Mouse (Mus musculus) kidney, adult 2 months (tissue): Measurements from ENCODE around the gene Rtbdn. TPM values are rescaled to one million over a fixed set of nuclear protein-coding genes. Genes with fewer than 3 reads are reported as not detected.
A peak's percentile ranks its signal among the peaks of the same experiment; 100 is the strongest.

Experiments
- DNase-seq: peaks from one replicate; pipeline ENCODE4 v3.0.0; 2021
- H3K27ac ChIP-seq: fragments of 200-500 bp; 2 replicates; pipeline ENCODE4 v1.5.1; 2012; ENCODE audit warnings: low read depth, low read length, control low read depth, inconsistent platforms; ENCODE audit not compliant: insufficient read depth
- H3K27me3 ChIP-seq: fragments of 200-500 bp; replicated peaks from 2 replicates; pipeline ENCODE4 v1.6.1; 2012; ENCODE audit warnings: mild to moderate bottlenecking, moderate library complexity, low read length, inconsistent platforms; ENCODE audit not compliant: control insufficient read depth, insufficient read depth
- H3K36me3 ChIP-seq: fragments of 200-500 bp; 2 replicates; pipeline ENCODE4 v1.6.1; 2012; ENCODE audit warnings: mild to moderate bottlenecking, moderate library complexity, low read length, inconsistent platforms; ENCODE audit not compliant: control insufficient read depth, insufficient read depth
- H3K4me1 ChIP-seq: fragments of 200-500 bp; 2 replicates; pipeline ENCODE4 v1.6.1; 2011; ENCODE audit warnings: low read length; ENCODE audit not compliant: control insufficient read depth, insufficient read depth
- H3K4me3 ChIP-seq: fragments of 200-500 bp; 2 replicates; pipeline ENCODE4 v1.5.1; 2011; ENCODE audit warnings: mild to moderate bottlenecking, low read depth, low read length, control low read depth; ENCODE audit not compliant: insufficient read depth
- CTCF ChIP-seq: fragments of 200-500 bp; conservative IDR thresholded peaks from 2 replicates; pipeline ENCODE4 v1.5.1; 2011; ENCODE audit warnings: low read depth, mild to moderate bottlenecking, control low read depth, low read length, moderate library complexity, mixed read lengths; ENCODE audit not compliant: insufficient read depth, insufficient read length
- POLR2A ChIP-seq: fragments of 200-500 bp; IDR thresholded peaks from one replicate; pipeline ENCODE4 v1.6.1; 2011; ENCODE audit warnings: low read depth, low read length, control low read depth
- WGBS: fragments of 180-500 bp; shearing (Covaris S2); methylation state at CpG from one replicate; pipeline ENCODE4 v1.1.7; 2018; 5-methylcytosine and 5-hydroxymethylcytosine counted together
- polyA plus RNA-seq: library from polyadenylated mRNA; depleted of rRNA; stranded (reverse); fragments of >200 nt; gene quantifications from 2 replicates; pipeline ENCODE4 v1.2.3, GENCODE M21; 2012

Rtbdn gene
- polyA plus RNA-seq, 1 experiment: not detected

GRCm38 (mm10) chr8:84970135-84970790 lies 23.5 kb downstream of the Rtbdn start:
- WGBS: 6% methylated on average over 21 of the region's 21 CpGs
- no peaks in the 10 kb centered on the region for H3K27me3 ChIP-seq
- no peaks in the 10 kb centered on the region for H3K36me3 ChIP-seq
- TF ChIP-seq POLR2A: no peak
- no peak for TF ChIP-seq CTCF
- no peak for DNase-seq
- peaks cover 21% of the 10 kb centered on the region for H3K4me1 ChIP-seq
- H3K4me3 ChIP-seq: peak overlapping the region; percentile 88
- H3K27ac ChIP-seq: peak overlapping the region; percentile 82

GRCm38 (mm10) chr8:84970913-84971312 lies 24.1 kb downstream of the Rtbdn start:
- Histone ChIP-seq H3K27me3 (no peaks in the 10 kb centered on the region), H3K4me3 (0 out of 2 replicates have a peak overlapping the region, but pooled peaks have one; percentile 88), H3K4me1 (peaks cover 26% of the 10 kb centered on the region), H3K36me3 (no peaks in the 10 kb centered on the region), H3K27ac (no peak overlapping the region)
- 73% methylated on average over 5 of the region's 5 CpGs for WGBS
- no peak for TF ChIP-seq CTCF
- DNase-seq: no peak

GRCm38 (mm10) chr8:84973079-84973478 lies 26.3 kb downstream of the Rtbdn start:
- no peak for TF ChIP-seq CTCF
- TF ChIP-seq POLR2A: no peak
- no peak overlapping the region for H3K27ac ChIP-seq
- H3K4me1 ChIP-seq: peaks cover 22% of the 10 kb centered on the region; the same call in 1 of the 2 replicates
- no peaks in the 10 kb centered on the region for H3K36me3 ChIP-seq
- 76% methylated on average over 1 of the region's 1 CpGs for WGBS
- no peaks in the 10 kb centered on the region for H3K27me3 ChIP-seq
- no peak overlapping the region for H3K4me3 ChIP-seq
- no peak for DNase-seq

- Histone ChIP-seq H3K4me1 (peaks cover 20% of the 10 kb centered on the region; the same call in 1 of the 2 replicates), H3K4me3 (no peak overlapping the region), H3K36me3 (no peaks in the 10 kb centered on the region), H3K27me3 (no peaks in the 10 kb centered on the region), H3K27ac (no peak overlapping the region)
- DNase-seq: peak; percentile 74
- WGBS: 44% methylated on average over 4 of the region's 4 CpGs
- TF ChIP-seq POLR2A (no peak), CTCF (peak; percentile 91)
Measured at GRCm38 (mm10) chr8:84973803-84974542, 27.2 kb downstream of the Rtbdn start.

GRCm38 (mm10) chr8:84974543-84975142 lies 27.9 kb downstream of the Rtbdn start:
- H3K36me3 ChIP-seq: no peaks in the 10 kb centered on the region
- no peak for DNase-seq
- no peaks in the 10 kb centered on the region for H3K27me3 ChIP-seq
- H3K4me3 ChIP-seq: no peak overlapping the region
- 72% methylated on average over 8 of the region's 8 CpGs for WGBS
- H3K4me1 ChIP-seq: peaks cover 26% of the 10 kb centered on the region; the same call in 1 of the 2 replicates
- H3K27ac ChIP-seq: no peak overlapping the region
- TF ChIP-seq CTCF (no peak), POLR2A (no peak)

GRCm38 (mm10) chr8:84975434-84975833 lies 28.6 kb downstream of the Rtbdn start:
- TF ChIP-seq CTCF (peak; percentile 87), POLR2A (no peak)
- peak overlapping the region; percentile 80 for H3K27ac ChIP-seq
- no peaks in the 10 kb centered on the region for H3K36me3 ChIP-seq
- H3K4me3 ChIP-seq: peak overlapping the region; percentile 43; the same call in 1 of the 2 replicates
- WGBS: 31% methylated on average over 7 of the region's 7 CpGs
- H3K4me1 ChIP-seq: peaks cover 24% of the 10 kb centered on the region; the same call in 1 of the 2 replicates
- peak; percentile 75 for DNase-seq
- H3K27me3 ChIP-seq: no peaks in the 10 kb centered on the region
